Mouse (Mus musculus): ENCODE results near the gene Trim9.

Trim9 gene

GRCm38 (mm10) chr12:70249616-70250157 lies 97.7 kb downstream of the Trim9 start:
- no peak for DNase-seq

- no peak for DNase-seq
Measured at GRCm38 (mm10) chr12:70247683-70248474, 99.5 kb downstream of the Trim9 start.

GRCm38 (mm10) chr12:70242550-70242949 lies 104.9 kb downstream of the Trim9 start:
- no peak for DNase-seq

GRCm38 (mm10) chr12:70239741-70240140 lies 107.7 kb downstream of the Trim9 start:
- no peak for DNase-seq

- no peak for DNase-seq
Measured at GRCm38 (mm10) chr12:70238604-70239003, 108.8 kb downstream of the Trim9 start.

GRCm38 (mm10) chr12:70234938-70235484 lies 112.4 kb downstream of the Trim9 start:
- DNase-seq: peak; percentile 57 to 70

GRCm38 (mm10) chr12:70234411-70234810 lies 113.0 kb downstream of the Trim9 start:
- DNase-seq: peak in 1 of 2 experiments; percentile 63

- no peak for DNase-seq
Measured at GRCm38 (mm10) chr12:70233637-70234315, 113.6 kb downstream of the Trim9 start.

GRCm38 (mm10) chr12:70232020-70232544 lies 115.3 kb downstream of the Trim9 start:
- DNase-seq: no peak

GRCm38 (mm10) chr12:70231294-70231693 lies 116.1 kb downstream of the Trim9 start, which contains the start of gene Pygl:
Gene Pygl, minus strand, starts transcription at chr12:70231488.
- no peak for DNase-seq

GRCm38 (mm10) chr12:70228155-70228554 lies 119.3 kb downstream of the Trim9 start:
- DNase-seq: no peak

- DNase-seq: peak; percentile 71 to 79
Measured at GRCm38 (mm10) chr12:70227121-70227932, 120.1 kb downstream of the Trim9 start.

- no peak for DNase-seq
Measured at GRCm38 (mm10) chr12:70226655-70227054, 120.8 kb downstream of the Trim9 start.

GRCm38 (mm10) chr12:70223331-70223730 lies 124.1 kb downstream of the Trim9 start:
- no peak for DNase-seq

GRCm38 (mm10) chr12:70221425-70221824 lies 126.0 kb downstream of the Trim9 start:
- no peak for DNase-seq

- no peak for DNase-seq
Measured at GRCm38 (mm10) chr12:70218795-70219540, 128.4 kb downstream of the Trim9 start.

GRCm38 (mm10) chr12:70216229-70216800 lies 131.1 kb downstream of the Trim9 start:
- DNase-seq: no peak

GRCm38 (mm10) chr12:70214281-70214680 lies 133.1 kb downstream of the Trim9 start:
- DNase-seq: no peak

GRCm38 (mm10) chr12:70213601-70214000 lies 133.8 kb downstream of the Trim9 start:
- DNase-seq: no peak

- no peak for DNase-seq
Measured at GRCm38 (mm10) chr12:70212501-70212900, 134.9 kb downstream of the Trim9 start.

GRCm38 (mm10) chr12:70208214-70208613 lies 139.2 kb downstream of the Trim9 start:
- DNase-seq: no peak

Measured in kidney, adult 8-10 months (tissue).